Mouse (Mus musculus): ENCODE measurements around the gene Aipl1.

DNA sequence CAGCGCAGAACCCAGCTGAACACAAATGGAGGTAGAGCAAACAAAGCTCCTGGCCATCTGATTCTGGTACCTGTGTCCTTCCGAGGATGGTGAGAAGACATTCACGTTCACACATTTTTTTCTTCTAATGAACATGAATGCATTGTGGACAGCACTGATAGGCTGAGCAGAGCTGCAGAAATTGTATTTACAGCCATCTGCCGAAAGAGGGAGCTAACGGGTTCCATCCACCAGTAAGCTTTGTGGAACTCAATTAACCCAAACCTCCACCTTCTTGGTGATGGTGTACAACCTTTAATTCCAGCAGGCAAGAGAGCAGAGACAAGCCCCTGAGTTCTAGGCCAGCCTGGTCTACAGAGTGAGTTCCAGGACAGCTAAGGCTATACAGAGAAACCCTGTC lies 11.5 kb downstream of the Aipl1 start:
- TF ChIP-seq CTCF (IDR thresholded peaks at IDR 0.05; ENCODE audit: control insufficient read depth, insufficient read depth, low read length) (no peak), POLR2A (IDR thresholded peaks at IDR 0.05; ENCODE audit: borderline replicate concordance, control insufficient read depth, low read depth, low read length) (no peak)

All from bone marrow, adult 2 months (tissue).